Mouse (Mus musculus): Measurements from ENCODE around the gene Evi2. TPM values are rescaled to one million over a fixed set of nuclear protein-coding genes. Genes with fewer than 3 reads are reported as not detected.

Gene Evi2
- total RNA-seq (2021): under 1 TPM; 0.11 TPM

DNA sequence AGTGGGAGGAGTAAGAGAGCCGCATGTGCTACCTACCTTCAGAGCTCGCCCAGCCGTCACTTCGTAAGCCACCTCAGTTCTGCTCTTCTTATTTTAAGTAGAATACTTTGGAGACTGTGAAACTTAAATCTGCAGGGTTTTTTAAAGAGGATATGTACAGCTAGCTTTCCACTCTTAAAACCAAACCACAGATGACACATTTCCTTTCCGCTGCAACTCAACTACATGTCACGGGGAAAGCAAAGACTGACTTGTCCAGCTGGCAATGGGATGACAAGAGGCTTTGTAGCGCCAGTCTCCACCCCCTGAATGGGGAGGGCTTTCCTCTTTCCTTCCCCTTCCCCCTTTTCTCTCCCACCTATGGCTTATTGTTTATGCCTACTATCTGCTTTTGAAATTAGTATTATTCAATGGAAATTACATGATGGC is at the start of gene Evi2, which contains the start of gene Evi2a:
Gene Evi2, minus strand, starts transcription at position 257 of the 429 bp plus-strand sequence.
Gene Evi2a, minus strand, starts transcription at position 277 of the 429 bp plus-strand sequence.
- intact Hi-C loops (cut with DNase I): no loop called here
- DNase-seq: peak in 1 of 2 experiments; percentile 34

DNA sequence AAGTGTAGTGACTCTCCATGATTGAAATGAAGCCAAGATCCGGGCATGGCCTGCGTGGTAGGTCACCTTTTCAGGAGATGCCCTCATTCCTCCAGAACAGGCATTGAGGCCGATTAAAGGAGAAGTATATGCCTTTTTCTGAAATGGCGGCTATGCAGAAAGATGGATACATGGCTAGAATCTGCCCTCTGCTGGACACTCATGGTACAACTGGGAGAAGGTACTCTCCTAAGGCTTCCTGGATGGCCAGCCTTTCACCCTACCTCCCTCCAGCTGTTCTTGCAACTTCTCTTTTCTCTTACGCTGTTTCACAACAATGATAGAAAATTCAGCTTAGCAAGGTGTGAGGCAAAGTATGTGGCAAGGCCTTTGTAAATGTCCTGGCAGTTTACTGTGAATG is 47.4 kb upstream of the Evi2 start:
- peak; percentile 74 to 80 for DNase-seq
- intact Hi-C loops (cut with DNase I): no loop called here

DNA sequence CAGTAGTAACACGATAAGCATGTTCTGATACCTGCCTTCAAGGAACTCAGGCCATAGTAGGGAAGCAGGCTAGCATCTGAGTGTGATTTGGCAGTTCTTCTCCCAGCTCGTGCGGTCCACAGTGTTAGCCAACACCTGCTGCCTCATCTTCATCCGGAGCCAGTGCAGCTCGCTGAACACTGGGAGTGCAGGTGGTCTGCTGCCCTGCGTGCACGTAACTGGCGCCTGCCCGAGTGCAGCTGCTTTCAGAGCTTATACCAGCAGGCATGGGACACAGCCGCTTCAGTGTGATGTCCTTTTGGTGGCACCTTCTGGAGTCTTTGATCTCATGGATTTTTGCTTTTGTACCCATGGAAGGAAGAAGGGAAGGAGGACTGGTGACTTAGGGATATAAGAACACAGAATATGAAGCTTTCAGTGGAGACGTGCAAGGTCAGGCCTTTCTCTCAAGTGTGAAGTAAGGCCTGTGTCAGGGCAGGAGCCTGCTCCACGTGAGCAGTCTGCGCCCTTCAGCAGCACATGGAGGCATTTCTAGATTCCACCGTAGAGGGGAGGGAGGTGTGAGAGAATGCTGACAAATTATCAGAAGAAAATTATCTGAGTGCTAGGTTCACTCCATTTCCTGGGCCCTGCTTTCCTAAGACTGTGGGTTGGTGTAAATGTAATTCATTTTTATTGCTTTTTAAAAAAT is 45.1 kb upstream of the Evi2 start:
- no peak for DNase-seq
- intact Hi-C loops (cut with DNase I): no loop called here

GRCm38 (mm10) chr11:79573836-79574235 is 43.4 kb upstream of the Evi2 start:
- DNase-seq: no peak
- intact Hi-C loops (cut with DNase I): no loop called here

DNA sequence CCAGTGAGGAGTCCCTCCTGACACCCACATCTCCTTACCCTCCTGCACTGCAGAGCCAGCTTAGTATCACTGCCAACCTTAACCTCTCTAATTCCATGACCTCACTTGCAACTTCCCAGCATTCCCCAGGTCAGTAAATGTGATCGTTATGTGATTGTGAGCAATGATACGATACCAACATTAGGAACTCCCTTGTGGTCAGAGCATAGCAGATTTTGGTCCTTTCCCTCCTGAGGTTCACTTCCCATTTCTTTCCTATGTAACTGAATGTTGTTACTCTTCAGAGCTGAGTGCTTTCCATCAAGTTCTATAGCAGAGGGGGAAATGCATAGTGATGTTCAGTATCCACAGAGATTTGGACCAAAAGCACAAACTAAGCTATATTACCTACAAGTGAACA is 39.9 kb upstream of the Evi2 start:
- DNase-seq: no peak
- intact Hi-C loops (cut with DNase I): no loop called here

DNA sequence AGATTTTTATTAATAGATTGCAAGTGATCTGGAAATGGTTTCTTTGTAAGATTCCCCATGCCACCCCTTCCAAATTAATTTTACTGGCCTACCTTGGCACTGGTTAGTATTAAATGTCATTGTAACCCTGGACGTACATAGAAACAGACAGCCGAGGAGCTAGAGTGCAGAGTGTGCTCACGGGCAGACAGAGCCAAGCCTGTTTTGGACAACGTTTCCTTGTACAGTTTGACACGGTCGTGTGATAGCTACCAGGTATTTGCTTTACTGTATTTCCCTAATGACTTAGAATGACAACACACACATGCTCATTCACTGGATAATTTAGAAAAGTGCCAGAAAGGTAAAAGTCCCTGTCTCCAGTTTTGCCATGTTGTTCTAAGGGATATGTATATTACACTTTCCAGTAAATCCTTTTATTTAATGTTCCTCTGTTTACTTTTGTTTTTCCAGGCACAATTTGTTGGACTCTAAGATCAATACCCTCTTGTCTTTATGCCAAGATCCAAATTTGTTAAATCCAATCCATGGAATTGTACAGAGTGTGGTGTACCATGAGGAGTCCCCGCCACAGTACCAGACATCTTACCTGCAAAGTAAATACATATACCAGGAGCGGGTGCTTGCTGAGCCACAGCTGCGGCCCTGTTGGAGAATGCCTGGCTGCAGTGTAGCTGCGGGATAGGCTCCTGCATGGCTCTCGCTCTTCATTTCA is 38.0 kb upstream of the Evi2 start:
- intact Hi-C loops (cut with DNase I): no loop called here
- DNase-seq: no peak

DNA sequence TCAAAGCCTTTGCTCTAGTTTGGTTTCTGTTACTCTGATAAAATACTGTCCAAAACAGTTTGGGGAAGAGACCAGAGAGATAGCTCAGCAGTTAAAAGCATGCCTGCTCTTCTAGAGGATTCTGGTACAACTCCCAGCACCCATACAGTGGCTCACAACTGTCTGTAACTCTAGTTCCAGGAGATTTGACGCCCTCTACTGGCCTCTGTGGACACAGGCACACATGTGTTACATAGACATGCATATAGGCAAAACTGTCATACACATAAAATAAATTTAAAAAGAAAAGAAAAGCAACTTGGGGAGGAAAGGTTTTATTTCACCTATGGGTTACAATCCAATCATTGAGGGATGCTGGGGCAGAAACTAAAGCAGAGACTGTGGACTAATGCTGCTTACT is 36.6 kb upstream of the Evi2 start:
- DNase-seq: no peak
- intact Hi-C loops (cut with DNase I): no loop called here

DNA sequence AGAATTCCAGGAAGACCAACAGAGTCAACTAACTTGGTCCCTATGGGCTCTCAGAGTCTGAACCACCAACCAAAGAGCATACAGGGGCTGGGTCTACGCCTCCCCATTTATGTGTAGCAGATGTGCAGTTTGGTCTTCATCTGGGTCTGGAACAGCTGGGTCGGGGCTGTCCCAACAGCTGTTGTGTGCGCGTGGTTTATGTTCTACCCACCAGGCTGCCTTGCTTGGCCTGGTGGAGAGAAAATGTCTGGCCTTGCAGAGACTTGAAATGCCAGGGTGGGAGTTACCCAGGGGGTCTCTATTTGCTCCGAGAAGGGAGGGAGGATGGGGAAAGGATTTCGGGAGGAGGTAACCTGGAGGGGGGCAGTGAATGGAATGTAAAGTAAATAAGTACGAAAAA is 33.1 kb upstream of the Evi2 start:
- DNase-seq: no peak
- intact Hi-C loops (cut with DNase I): no loop called here

GRCm38 (mm10) chr11:79560536-79560935 is 30.1 kb upstream of the Evi2 start:
- intact Hi-C loops (cut with DNase I): no loop called here
- DNase-seq: no peak

GRCm38 (mm10) chr11:79552622-79553021 is 22.2 kb upstream of the Evi2 start:
- intact Hi-C loops (cut with DNase I): no loop called here
- DNase-seq: no peak

DNA sequence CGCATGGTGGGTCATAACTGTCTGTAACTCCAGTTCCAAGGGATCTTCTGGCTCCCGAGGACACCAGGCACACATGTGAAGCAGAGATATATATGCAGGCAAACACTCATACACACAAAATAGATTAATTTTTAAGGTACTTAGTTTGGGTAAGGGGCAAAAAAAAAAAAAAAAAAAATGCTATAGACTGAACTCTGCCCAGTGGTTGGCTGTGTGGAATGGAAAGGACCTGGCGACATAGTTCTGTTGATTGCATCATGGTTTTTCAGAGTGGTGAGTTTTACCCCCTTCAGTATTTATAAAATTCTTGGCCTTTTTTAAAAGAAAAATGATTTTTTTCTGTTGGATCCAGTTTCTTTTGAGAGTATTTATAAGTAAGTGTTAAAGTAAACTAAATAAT is 5.9 kb upstream of the Evi2 start:
- no peak for DNase-seq
- intact Hi-C loops (cut with DNase I): no loop called here

GRCm38 (mm10) chr11:79535554-79535953 is 5.2 kb upstream of the Evi2 start:
- intact Hi-C loops (cut with DNase I): no loop called here
- DNase-seq: no peak

DNA sequence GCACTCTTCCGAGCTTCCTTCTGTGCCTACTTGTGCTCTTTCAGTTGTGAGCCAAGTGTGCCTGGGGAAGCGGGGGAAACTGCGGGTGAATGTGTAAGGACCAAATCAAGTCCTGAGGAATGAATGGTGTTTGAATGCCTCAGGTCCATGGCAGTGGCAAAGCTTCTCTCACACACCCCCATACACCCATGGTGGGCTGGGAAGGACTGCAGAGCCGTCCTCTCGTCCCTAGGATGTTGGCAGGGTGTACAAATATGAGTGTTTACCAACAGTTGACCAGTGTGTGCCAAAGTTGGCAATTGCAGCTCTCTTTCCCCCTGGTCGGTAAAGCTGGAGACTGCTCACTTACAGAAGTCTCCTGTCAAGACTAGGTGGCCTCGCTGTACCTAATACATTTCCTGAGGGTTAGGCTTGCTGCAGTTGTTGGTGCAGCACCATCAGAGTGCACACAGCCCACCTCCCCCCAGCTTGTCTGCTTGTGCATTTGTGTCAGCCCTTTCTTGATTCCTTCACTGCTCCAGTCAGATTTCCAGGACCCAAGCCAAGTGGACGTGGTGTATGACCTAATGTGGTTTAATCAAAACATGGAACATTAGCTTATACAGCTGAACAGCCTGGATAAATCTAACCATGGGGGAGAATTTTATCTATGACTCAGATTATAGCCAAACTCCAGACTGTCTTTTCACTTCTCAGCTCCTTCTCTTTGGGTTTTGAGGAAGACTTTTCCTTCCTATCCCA is 3.7 kb upstream of the Evi2 start:
- intact Hi-C loops (cut with DNase I): no loop called here
- peak in 1 of 2 experiments; percentile 37 for DNase-seq

DNA sequence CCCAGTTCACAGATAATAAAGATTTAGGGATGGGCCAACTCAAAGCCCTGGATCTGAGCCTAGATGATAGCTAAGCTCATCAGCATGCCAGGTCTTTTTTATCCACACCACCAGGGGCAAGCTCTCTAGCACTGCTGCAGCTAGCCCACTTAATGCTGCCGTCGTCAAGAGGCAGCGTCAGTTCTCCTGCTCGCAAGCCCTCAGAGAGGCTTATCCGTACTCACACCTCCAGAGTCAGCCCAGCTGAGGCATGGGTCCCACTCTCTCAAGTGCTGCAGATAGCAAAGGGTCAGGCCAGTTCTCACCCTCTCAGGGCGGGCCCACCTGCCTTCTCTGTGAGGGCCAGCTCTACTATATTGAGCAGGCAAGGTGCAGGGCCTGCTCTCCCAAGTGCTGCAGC is 2.9 kb upstream of the Evi2 start:
- no peak for DNase-seq
- intact Hi-C loops (cut with DNase I): no loop called here

GRCm38 (mm10) chr11:79531485-79531884 is 1.1 kb upstream of the Evi2 start:
- DNase-seq: no peak
- intact Hi-C loops (cut with DNase I): no loop called here

- intact Hi-C loops (cut with DNase I): no loop called here
- no peak for DNase-seq
Observed at GRCm38 (mm10) chr11:79530774-79531173, 385 bp upstream of the Evi2 start.

- no peak for DNase-seq
- intact Hi-C loops (cut with DNase I): no loop called here
Observed at GRCm38 (mm10) chr11:79529736-79530135, 653 bp downstream of the Evi2 start.

GRCm38 (mm10) chr11:79529226-79529625 is 1.2 kb downstream of the Evi2 start:
- no peak for DNase-seq
- intact Hi-C loops (cut with DNase I): no loop called here

DNA sequence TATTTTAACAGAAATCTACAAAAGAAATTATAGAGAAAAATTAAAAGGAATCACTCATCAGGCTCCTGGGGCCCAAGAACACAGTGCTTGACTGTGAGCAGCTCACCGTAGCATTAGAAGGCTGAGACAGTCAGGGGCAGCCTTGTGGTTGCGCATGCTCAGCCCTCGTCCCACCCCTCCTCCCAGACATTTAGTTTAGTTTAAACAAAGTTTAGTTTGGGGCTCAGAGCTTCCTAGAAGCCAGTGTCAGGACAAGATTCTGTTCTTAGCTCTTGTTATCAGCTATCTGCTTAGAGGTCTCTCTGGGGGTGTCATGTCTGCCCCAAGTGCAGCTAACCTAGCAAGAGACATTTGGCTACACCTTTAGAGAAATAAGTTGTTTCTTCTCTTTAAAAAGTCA is 1.8 kb downstream of the Evi2 start:
- DNase-seq: no peak
- intact Hi-C loops (cut with DNase I): no loop called here

DNA sequence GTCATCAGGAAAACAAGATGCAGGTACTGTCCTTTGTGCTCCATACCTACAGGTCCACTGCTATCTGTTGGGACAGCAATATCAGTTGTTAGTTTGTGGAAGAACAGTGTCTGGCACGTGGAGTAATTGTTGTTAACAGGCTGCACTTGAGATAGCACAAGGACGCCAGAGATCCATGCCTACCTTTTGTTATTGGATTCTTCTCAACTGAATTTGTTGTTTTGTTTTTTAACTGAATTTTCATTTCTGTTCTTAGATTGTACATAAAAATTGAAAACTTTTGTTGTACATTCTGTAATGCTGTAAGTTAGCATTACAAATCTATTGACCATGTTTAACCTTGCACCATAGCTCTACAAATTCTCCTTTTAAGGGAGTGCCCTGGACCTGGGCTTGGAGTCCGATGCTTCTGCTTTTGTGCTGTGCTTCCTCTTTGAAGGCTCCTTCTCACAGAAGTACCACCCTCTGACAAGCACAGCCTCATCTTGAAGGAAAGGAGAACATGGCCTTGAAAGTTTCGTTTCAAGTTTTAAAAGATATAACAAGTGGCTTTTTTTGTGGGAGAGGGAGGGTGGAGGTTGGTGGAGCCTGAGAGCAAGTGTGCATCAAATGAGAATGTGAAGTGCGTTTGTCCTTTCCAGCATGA is 2.5 kb downstream of the Evi2 start:
- DNase-seq: no peak
- intact Hi-C loops (cut with DNase I): no loop called here

All from heart, postnatal 36 days (tissue).